Mouse (Mus musculus) CH12.LX (cell line): ENCODE measurements around the gene Exoc8. TPM values are rescaled to one million over a fixed set of nuclear protein-coding genes. Genes with fewer than 3 reads are reported as not detected.

ENCODE experiments used
- DNase-seq: peaks from one replicate; pipeline ENCODE4 v3.0.0-alpha.2; 2013; ENCODE audit errors: extremely low read depth
- H3K27ac ChIP-seq: 2 replicates; pipeline ENCODE4 v1.5.1; 2012; ENCODE audit warnings: low read depth, mild to moderate bottlenecking, control low read depth, moderate library complexity; ENCODE audit not compliant: insufficient read depth
- H3K27me3 ChIP-seq: replicated peaks from 2 replicates; pipeline ENCODE3; 2012; ENCODE audit warnings: inconsistent platforms
- H3K36me3 ChIP-seq, 2 experiments: replicated peaks in 1 of 2; 2 replicates each; pipeline versions ENCODE3 to v1.6.1; 2012; ENCODE audit warnings: inconsistent platforms in 1 of 2, low read length in 1 of 2, mild to moderate bottlenecking in 1 of 2, mixed read lengths in 1 of 2, moderate library complexity in 1 of 2; ENCODE audit not compliant: control insufficient read depth in 1 of 2, insufficient read depth in 1 of 2
- H3K4me1 ChIP-seq, 2 experiments: 2 replicates each; pipeline ENCODE4 v1.6.1; 2012; ENCODE audit warnings: inconsistent platforms in 1 of 2, moderate library complexity in 1 of 2; ENCODE audit not compliant: insufficient read depth in 2 of 2, control insufficient read depth in 1 of 2
- H3K4me2 ChIP-seq: 2 replicates; pipeline ENCODE4 v1.6.1; 2012; ENCODE audit warnings: low read depth, mild to moderate bottlenecking, control low read depth; ENCODE audit not compliant: poor library complexity, insufficient read depth, severe bottlenecking
- H3K4me3 ChIP-seq, 3 experiments: fragments of 150-350 bp in 1 of 3; sonication (generic) in 1 of 3; replicated peaks in 1 of 3; 2 replicates each; pipeline versions ENCODE3 to v1.5.1; 2011 to 2012; ENCODE audit warnings: low read depth in 2 of 3, low read length in 2 of 3, mild to moderate bottlenecking in 2 of 3, moderate library complexity in 2 of 3, control low read depth in 1 of 3, improper control_type of control experiment in 1 of 3, inconsistent platforms in 1 of 3, mixed read lengths in 1 of 3; ENCODE audit not compliant: poor library complexity in 1 of 3
- H3K79me2 ChIP-seq: replicated peaks from 2 replicates; pipeline ENCODE4 v1.6.1; 2012; ENCODE audit warnings: mild to moderate bottlenecking, moderate library complexity; ENCODE audit not compliant: control insufficient read depth, poor library complexity, insufficient read depth, severe bottlenecking; ENCODE audit errors: extremely low read depth
- H3K9ac ChIP-seq: 2 replicates; pipeline ENCODE4 v1.6.1; 2012; ENCODE audit warnings: low read depth, mild to moderate bottlenecking, control low read depth, moderate library complexity; ENCODE audit not compliant: insufficient read depth
- H3K9me3 ChIP-seq: replicated peaks from 2 replicates; pipeline ENCODE3; 2012; ENCODE audit warnings: low read length, inconsistent platforms, mixed read lengths
- E2F4 ChIP-seq: IDR thresholded peaks from 2 replicates; pipeline ENCODE4 v1.6.1; 2011; ENCODE audit warnings: low read depth, low read length, improper control_type of control experiment; ENCODE audit not compliant: insufficient replicate concordance
- EP300 ChIP-seq: IDR thresholded peaks from 2 replicates; pipeline ENCODE4 v1.6.1; 2011; ENCODE audit warnings: low read length, improper control_type of control experiment
- MAFK ChIP-seq: IDR thresholded peaks from 2 replicates; pipeline ENCODE4 v1.6.1; 2011; ENCODE audit warnings: low read length, improper control_type of control experiment; ENCODE audit not compliant: insufficient replicate concordance
- ZNF384 ChIP-seq: IDR thresholded peaks from 2 replicates; pipeline ENCODE4 v1.6.1; 2012; ENCODE audit warnings: low read depth, low read length, improper control_type of control experiment, inconsistent platforms
- dilution Hi-C: fragments of 300-500 bp; cut with MboI; formaldehyde crosslinking; loops from 2 replicates; pipeline ENCODE4 v1.14.3; 2020; ENCODE audit warnings: low sequenced_read_pairs; ENCODE audit not compliant: extremely low pct_unique_long_range_greater_than_20kb, extremely low pct_ligation_motif_present
- in situ Hi-C: fragments of 300-500 bp; cut with MboI; formaldehyde crosslinking; loops from 3 replicates; pipeline ENCODE4 v1.14.3; 2019; ENCODE audit warnings: low sequenced_read_pairs, low pct_ligation_motif_present, low pct_unique_long_range_greater_than_20kb, mixed read lengths
- polyA plus RNA-seq: library from polyadenylated mRNA; unstranded; fragments of >175 nt; gene quantifications from 2 replicates; pipeline ENCODE4 v1.2.1, GENCODE M21; 2012; ENCODE audit warnings: low read depth; ENCODE audit not compliant: insufficient read length
- total RNA-seq, 2 experiments: library from RNA; depleted of rRNA; stranded (reverse); fragments of 300-350 nt in 1 of 2; fragments of >200 nt in 1 of 2; gene quantifications; 2 replicates each; pipeline ENCODE4 v1.2.3; 2012 to 2014

Exoc8 gene
- total and polyA plus RNA-seq, 3 experiments, result 5.9 to 11.2 (median 10.7) TPM

DNA sequence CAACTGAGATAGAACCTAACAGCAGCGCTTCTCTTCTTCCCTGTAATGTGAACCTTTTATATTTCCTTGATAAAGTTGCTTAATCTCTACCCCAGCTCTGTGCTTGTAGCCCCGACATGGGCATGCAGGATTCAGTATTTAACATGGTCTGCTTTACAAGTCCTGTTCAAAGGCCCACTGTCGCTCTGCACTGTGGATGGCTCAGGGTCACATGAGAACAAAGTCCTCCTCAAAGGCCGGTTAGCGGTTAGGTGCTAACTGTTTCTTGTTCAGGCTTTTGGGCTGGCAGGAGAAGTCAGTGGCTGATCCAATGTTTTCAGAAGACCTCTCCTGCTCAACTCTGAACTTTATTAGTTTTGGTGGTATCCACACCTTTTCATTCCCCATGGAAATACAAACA lies 51.9 kb downstream of the Exoc8 start:
- H3K9me3 ChIP-seq, result no peaks in the 10 kb centered on the region
- H3K36me3 ChIP-seq, result peaks cover 17 to 51% of the 10 kb centered on the region in 2 experiments
- H3K4me2 ChIP-seq, result no peak overlapping the region
- no peak overlapping the region for H3K9ac ChIP-seq
- H3K79me2 ChIP-seq, result no peaks in the 10 kb centered on the region
- peaks cover 3 to 8% of the 10 kb centered on the region in 2 experiments; a peak in 2 of 4 replicates for H3K4me1 ChIP-seq
- in situ Hi-C loops (no loop called here), dilution Hi-C loops (no loop called here)
- no peaks in the 10 kb centered on the region for H3K27me3 ChIP-seq
- TF ChIP-seq ZNF384 (no peak), MAFK (no peak), E2F4 (no peak), EP300 (no peak)
- no peak overlapping the region for H3K27ac ChIP-seq
- no peak overlapping the region for H3K4me3 ChIP-seq
- DNase-seq, result no peak

GRCm38 (mm10) chr8:124845131-124845530 lies 52.4 kb downstream of the Exoc8 start:
- Histone ChIP-seq H3K4me1 (peaks cover 3 to 8% of the 10 kb centered on the region in 2 experiments; a peak in 2 of 4 replicates), H3K9me3 (no peaks in the 10 kb centered on the region), H3K4me3 (no peak overlapping the region), H3K27ac (no peak overlapping the region), H3K27me3 (no peaks in the 10 kb centered on the region), H3K79me2 (no peaks in the 10 kb centered on the region), H3K9ac (no peak overlapping the region), H3K36me3 (peaks cover 19 to 56% of the 10 kb centered on the region in 2 experiments), H3K4me2 (no peak overlapping the region)
- in situ Hi-C loops, result no loop called here
- TF ChIP-seq EP300, result no peak
- no peak for DNase-seq
- dilution Hi-C loops, result no loop called here

Other genes starting within 250 kb of the Exoc8 start
- gene 2310022B05Rik, start 234.3 kb downstream of the Exoc8 start, total RNA-seq (2012; rRNA removed), result 3.4 and 5.7 TPM in 2 replicates
- gene 2310022B05Rik, start 234.3 kb downstream of the Exoc8 start, total RNA-seq (2014; rRNA removed), result 2.2 and 3.2 TPM in 2 replicates
- 7.1 and 7.8 TPM in 2 replicates for gene 2310022B05Rik, start 234.3 kb downstream of the Exoc8 start, polyA plus RNA-seq
- 33.6 and 36.6 TPM in 2 replicates for gene Ttc13, start 175.7 kb downstream of the Exoc8 start, total RNA-seq (2012; rRNA removed)
- 33.5 and 35.8 TPM in 2 replicates for gene Ttc13, start 175.7 kb downstream of the Exoc8 start, total RNA-seq (2014; rRNA removed)
- 26.3 and 30.8 TPM in 2 replicates for gene Ttc13, start 175.7 kb downstream of the Exoc8 start, polyA plus RNA-seq
- gene Arv1, start 175.6 kb downstream of the Exoc8 start, total RNA-seq (2012; rRNA removed), result 9.7 and 11.5 TPM in 2 replicates
- gene Arv1, start 175.6 kb downstream of the Exoc8 start, total RNA-seq (2014; rRNA removed), result 11.4 and 11.9 TPM in 2 replicates
- 18.8 and 22.0 TPM in 2 replicates for gene Arv1, start 175.6 kb downstream of the Exoc8 start, polyA plus RNA-seq
- 4.5 and 4.8 TPM in 2 replicates for gene Fam89a, start 145.9 kb downstream of the Exoc8 start, total RNA-seq (2012; rRNA removed)
- gene Fam89a, start 145.9 kb downstream of the Exoc8 start, total RNA-seq (2014; rRNA removed), result 2.2 and 2.5 TPM in 2 replicates
- gene Fam89a, start 145.9 kb downstream of the Exoc8 start, polyA plus RNA-seq, result 3.7 and 4.9 TPM in 2 replicates
- 0.04 and 0.08 TPM in 2 replicates for gene Trim67, start 104.6 kb downstream of the Exoc8 start, total RNA-seq (2012; rRNA removed)
- gene Trim67, start 104.6 kb downstream of the Exoc8 start, total RNA-seq (2014; rRNA removed), result not detected in 2 replicates
- gene Trim67, start 104.6 kb downstream of the Exoc8 start, polyA plus RNA-seq, result 0.04 TPM in 1 of 2 replicates, not detected in the other
- gene Gnpat, start 34.7 kb downstream of the Exoc8 start, total RNA-seq (2012; rRNA removed), result 73.6 and 89.1 TPM in 2 replicates
- 52.5 and 62.3 TPM in 2 replicates for gene Gnpat, start 34.7 kb downstream of the Exoc8 start, total RNA-seq (2014; rRNA removed)
- gene Gnpat, start 34.7 kb downstream of the Exoc8 start, polyA plus RNA-seq, result 77.3 and 91.5 TPM in 2 replicates
- gene 2810004N23Rik, start 34.6 kb downstream of the Exoc8 start, total RNA-seq (2012; rRNA removed), result 47.6 and 61.6 TPM in 2 replicates
- gene 2810004N23Rik, start 34.6 kb downstream of the Exoc8 start, total RNA-seq (2014; rRNA removed), result 45.1 and 51.4 TPM in 2 replicates
- 75.7 and 76.8 TPM in 2 replicates for gene 2810004N23Rik, start 34.6 kb downstream of the Exoc8 start, polyA plus RNA-seq
- 16.0 and 18.2 TPM in 2 replicates for gene Sprtn, start 181 bp upstream of the Exoc8 start, total RNA-seq (2012; rRNA removed)
- 19.2 and 23.0 TPM in 2 replicates for gene Sprtn, start 181 bp upstream of the Exoc8 start, total RNA-seq (2014; rRNA removed)
- 23.4 and 26.5 TPM in 2 replicates for gene Sprtn, start 181 bp upstream of the Exoc8 start, polyA plus RNA-seq
- gene Egln1, start 51.6 kb upstream of the Exoc8 start, total RNA-seq (2012; rRNA removed), result 19.3 and 34.7 TPM in 2 replicates
- gene Egln1, start 51.6 kb upstream of the Exoc8 start, total RNA-seq (2014; rRNA removed), result 24.7 and 31.0 TPM in 2 replicates
- 17.9 and 19.0 TPM in 2 replicates for gene Egln1, start 51.6 kb upstream of the Exoc8 start, polyA plus RNA-seq
- gene Tsnax, start 115.3 kb upstream of the Exoc8 start, total RNA-seq (2012; rRNA removed), result 62.9 and 68.0 TPM in 2 replicates
- 47.8 and 48.0 TPM in 2 replicates for gene Tsnax, start 115.3 kb upstream of the Exoc8 start, total RNA-seq (2014; rRNA removed)
- 71.5 and 75.0 TPM in 2 replicates for gene Tsnax, start 115.3 kb upstream of the Exoc8 start, polyA plus RNA-seq
- not detected in 2 replicates for gene Disc1, start 156.5 kb upstream of the Exoc8 start, total RNA-seq (2012; rRNA removed)
- gene Disc1, start 156.5 kb upstream of the Exoc8 start, total RNA-seq (2014; rRNA removed), result not detected in 2 replicates
- gene Disc1, start 156.5 kb upstream of the Exoc8 start, polyA plus RNA-seq, result not detected in 2 replicates